Mouse (Mus musculus) midbrain, embryonic 11.5 days (tissue): Measurements from ENCODE around the gene Ttll4. TPM values are rescaled to one million over a fixed set of nuclear protein-coding genes. Genes with fewer than 3 reads are reported as not detected.

Experiments
- ATAC-seq: fragments of 200-750 bp; cut with Nextera tagmentation; 2 replicates; pipeline ENCODE4 v1.8.0; 2017; ENCODE audit warnings: moderate TSS enrichment, moderate library complexity; ENCODE audit not compliant: low FRiP score
- DNase-seq: peaks from one replicate; pipeline ENCODE4 v3.0.0; 2015; ENCODE audit warnings: low spot score; ENCODE audit errors: missing footprints
- H3K27ac ChIP-seq: fragments of 300-500 bp; sonication (generic); 2 replicates; pipeline ENCODE4 v1.5.1; 2014; ENCODE audit warnings: low read depth, low read length
- H3K27me3 ChIP-seq: fragments of 300-500 bp; sonication (generic); 2 replicates; pipeline ENCODE4 v1.6.1; 2014; ENCODE audit warnings: mild to moderate bottlenecking, low read length, moderate library complexity, mixed read lengths; ENCODE audit not compliant: control insufficient read depth, insufficient read depth
- H3K36me3 ChIP-seq: fragments of 300-500 bp; sonication (generic); 2 replicates; pipeline ENCODE4 v1.6.1; 2014; ENCODE audit warnings: mild to moderate bottlenecking, low read length, moderate library complexity, mixed read lengths; ENCODE audit not compliant: control insufficient read depth, insufficient read depth
- H3K4me1 ChIP-seq: fragments of 300-500 bp; sonication (generic); 2 replicates; pipeline ENCODE4 v1.6.1; 2014; ENCODE audit warnings: low read length; ENCODE audit not compliant: control insufficient read depth, insufficient read depth
- H3K4me2 ChIP-seq: fragments of 300-500 bp; sonication (generic); 2 replicates; pipeline ENCODE4 v1.6.1; 2014; ENCODE audit warnings: mild to moderate bottlenecking, moderate library complexity
- H3K4me3 ChIP-seq: fragments of 300-500 bp; sonication (generic); 2 replicates; pipeline ENCODE4 v1.5.1; 2014; ENCODE audit warnings: low read depth, low read length
- H3K9ac ChIP-seq: fragments of 300-500 bp; sonication (generic); 2 replicates; pipeline ENCODE4 v1.6.1; 2014; ENCODE audit warnings: low read length
- H3K9me3 ChIP-seq: fragments of 300-500 bp; sonication (generic); 2 replicates; pipeline ENCODE4 v1.6.1; 2016; ENCODE audit warnings: low read length; ENCODE audit not compliant: control insufficient read depth
- WGBS: fragments of 180-500 bp; shearing (Covaris S2); extraction: QIAGEN DNeasy Blood & Tissue Kit; methylation state at CpG from one replicate; pipeline ENCODE4 v1.1.7; 2014; 5-methylcytosine and 5-hydroxymethylcytosine counted together
- polyA plus RNA-seq: library from polyadenylated mRNA; unstranded; fragments of >200 nt; fragmentation: Nextera tagmentation; extraction: Ambion mirVana; gene quantifications from 2 replicates; pipeline ENCODE4 v1.2.1, GENCODE M21; 2014

Gene Ttll4
- polyA plus RNA-seq, 1 experiment from 2014 or later, result 41.8 TPM

DNA sequence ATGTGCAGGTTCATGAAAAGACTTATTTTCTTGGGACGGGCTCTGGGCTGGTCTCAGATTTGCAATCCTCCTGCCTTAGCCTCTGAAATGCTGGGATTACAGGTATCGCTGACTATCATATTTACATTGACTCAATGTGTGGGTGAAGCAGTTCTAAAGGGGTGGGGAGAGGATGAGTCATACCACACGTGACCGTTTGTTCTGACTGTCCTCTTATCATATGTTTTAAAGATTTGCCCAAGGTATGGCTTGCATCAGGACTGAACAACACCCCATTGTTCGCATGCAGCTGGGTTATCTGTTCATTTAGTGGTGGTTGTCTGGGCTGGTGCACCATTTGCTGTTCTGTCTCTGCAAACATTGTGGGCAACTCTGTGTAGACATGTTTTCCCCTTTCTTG is 65.1 kb downstream of the Ttll4 start:
- H3K4me1 ChIP-seq, result no peaks in the 10 kb centered on the region
- ATAC-seq (no peak), DNase-seq (no peak)
- no peaks in the 10 kb centered on the region for H3K27me3 ChIP-seq
- H3K36me3 ChIP-seq, result no peaks in the 10 kb centered on the region
- no peak overlapping the region for H3K27ac ChIP-seq
- no peak overlapping the region for H3K9ac ChIP-seq
- H3K4me3 ChIP-seq, result no peak overlapping the region
- H3K9me3 ChIP-seq, result no peaks in the 10 kb centered on the region
- WGBS, result 83% methylated on average over 5 of the region's 5 CpGs
- no peak overlapping the region for H3K4me2 ChIP-seq

DNA sequence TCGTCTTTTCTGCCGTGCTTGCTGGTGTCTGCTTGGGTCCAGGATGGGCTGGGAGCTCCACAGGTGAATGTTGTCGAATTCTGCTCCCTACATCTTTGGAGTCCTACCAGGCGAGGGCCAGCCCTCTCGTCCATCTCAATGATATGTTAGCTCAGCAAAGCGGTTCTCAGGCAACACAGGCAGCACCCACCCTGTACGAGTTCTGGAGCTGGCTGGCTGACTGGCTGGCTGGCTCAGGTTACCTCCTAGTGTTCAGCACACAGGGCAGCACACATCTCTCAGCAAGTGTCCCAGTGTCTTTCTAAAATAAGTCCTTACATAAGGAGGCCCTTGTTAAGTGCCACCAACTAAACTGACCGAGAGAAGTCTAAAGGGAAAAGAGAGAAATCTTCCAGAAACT is 66.9 kb downstream of the Ttll4 start:
- H3K27ac ChIP-seq, result no peak overlapping the region
- no peaks in the 10 kb centered on the region for H3K27me3 ChIP-seq
- H3K4me2 ChIP-seq, result no peak overlapping the region
- WGBS, result 83% methylated on average over 8 of the region's 8 CpGs
- no peaks in the 10 kb centered on the region for H3K4me1 ChIP-seq
- DNase-seq (no peak), ATAC-seq (no peak)
- no peaks in the 10 kb centered on the region for H3K9me3 ChIP-seq
- no peaks in the 10 kb centered on the region for H3K36me3 ChIP-seq
- no peak overlapping the region for H3K9ac ChIP-seq
- no peak overlapping the region for H3K4me3 ChIP-seq

DNA sequence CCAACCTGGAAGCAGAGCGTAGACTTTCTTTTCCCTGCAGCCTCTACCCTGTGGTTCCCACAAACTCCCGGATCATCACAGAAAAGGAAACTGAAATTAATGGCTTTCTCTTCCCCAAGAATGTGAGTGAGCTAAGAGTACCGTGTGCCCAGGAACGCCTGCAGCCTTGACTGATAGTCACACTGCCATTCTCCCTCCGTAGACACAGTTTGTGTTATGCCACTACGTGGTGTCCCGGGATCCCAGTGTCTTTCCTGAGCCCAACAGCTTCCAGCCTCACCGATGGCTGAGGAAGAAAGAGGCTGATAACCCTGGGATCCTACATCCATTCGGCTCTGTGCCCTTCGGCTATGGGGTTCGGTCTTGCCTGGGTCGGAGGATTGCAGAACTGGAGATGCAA is 75.4 kb downstream of the Ttll4 start:
- H3K4me2 ChIP-seq, result no peak overlapping the region
- H3K36me3 ChIP-seq, result no peaks in the 10 kb centered on the region
- ATAC-seq, result no peak
- H3K27ac ChIP-seq, result no peak overlapping the region
- no peaks in the 10 kb centered on the region for H3K9me3 ChIP-seq
- H3K27me3 ChIP-seq, result no peaks in the 10 kb centered on the region
- DNase-seq, result no peak
- no peak overlapping the region for H3K4me3 ChIP-seq
- 93% methylated on average over 12 of the region's 12 CpGs for WGBS
- H3K4me1 ChIP-seq, result no peaks in the 10 kb centered on the region
- no peak overlapping the region for H3K9ac ChIP-seq

DNA sequence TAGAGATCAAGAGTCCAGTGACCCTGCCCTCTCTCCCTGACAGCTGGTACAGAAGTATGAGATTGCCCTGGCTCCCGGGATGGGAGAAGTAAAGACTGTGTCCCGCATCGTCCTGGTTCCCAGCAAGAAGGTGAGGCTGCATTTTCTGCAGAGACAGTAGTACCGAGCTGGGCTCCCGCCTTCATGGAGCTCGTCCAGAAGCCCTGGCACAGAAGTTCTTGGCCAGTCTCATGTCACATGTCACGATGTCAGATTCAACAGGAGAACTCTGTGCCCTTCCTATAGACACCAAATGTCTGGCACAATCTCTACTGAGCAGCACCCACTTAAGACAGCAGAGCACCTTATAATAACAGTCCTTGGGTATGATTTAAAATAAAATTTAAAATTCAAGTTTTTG is 76.0 kb downstream of the Ttll4 start:
- DNase-seq (no peak), ATAC-seq (no peak)
- Histone ChIP-seq H3K9ac (no peak overlapping the region), H3K4me2 (no peak overlapping the region), H3K36me3 (no peaks in the 10 kb centered on the region), H3K4me1 (no peaks in the 10 kb centered on the region), H3K4me3 (no peak overlapping the region), H3K9me3 (no peaks in the 10 kb centered on the region), H3K27ac (no peak overlapping the region), H3K27me3 (no peaks in the 10 kb centered on the region)
- WGBS, result 88% methylated on average over 7 of the region's 7 CpGs

DNA sequence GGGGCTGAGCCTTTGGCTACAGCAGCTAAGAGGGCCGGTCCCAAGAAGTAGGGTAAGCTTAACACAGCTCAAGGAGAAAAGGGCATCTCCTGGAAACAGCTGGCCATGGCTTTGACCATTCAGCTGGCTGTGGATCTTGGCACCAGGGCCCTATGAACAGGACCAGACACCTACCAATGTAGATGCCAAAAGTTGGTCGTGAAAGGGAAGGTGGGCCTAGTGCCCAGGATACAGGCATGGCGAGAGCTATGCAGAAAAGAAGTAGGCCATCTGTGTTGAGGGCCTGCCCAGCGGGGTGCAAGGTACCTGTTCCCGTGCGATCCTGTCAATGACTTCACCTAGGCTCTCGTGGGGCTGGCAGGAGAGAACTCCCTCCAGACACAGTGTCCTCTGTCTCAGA is 79.3 kb downstream of the Ttll4 start:
- H3K27me3 ChIP-seq, result no peaks in the 10 kb centered on the region
- H3K9ac ChIP-seq, result no peak overlapping the region
- no peak overlapping the region for H3K4me3 ChIP-seq
- H3K9me3 ChIP-seq, result no peaks in the 10 kb centered on the region
- no peak for DNase-seq
- no peaks in the 10 kb centered on the region for H3K36me3 ChIP-seq
- ATAC-seq, result no peak
- WGBS, result 77% methylated on average over 7 of the region's 7 CpGs
- no peak overlapping the region for H3K4me2 ChIP-seq
- no peak overlapping the region for H3K27ac ChIP-seq
- no peaks in the 10 kb centered on the region for H3K4me1 ChIP-seq

DNA sequence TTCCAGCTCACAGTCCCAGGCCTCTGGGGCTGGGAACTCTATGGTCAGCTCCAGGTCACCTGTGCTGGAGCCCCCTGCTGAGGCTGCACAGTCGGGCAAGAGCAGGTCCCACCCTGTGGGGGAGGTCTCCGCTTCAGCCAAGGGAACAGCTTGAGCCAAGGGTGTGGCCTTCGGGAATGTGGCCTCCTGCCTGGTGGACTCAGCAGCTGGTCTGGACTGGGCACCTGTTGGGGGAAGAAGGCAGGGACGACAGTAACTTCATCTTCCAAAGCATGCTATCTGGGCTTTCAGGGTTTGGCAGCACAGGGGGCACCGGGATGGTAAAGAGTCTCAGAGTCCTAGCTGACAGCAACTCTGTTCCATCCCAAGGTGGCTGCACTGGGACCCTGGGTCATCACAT is 85.8 kb downstream of the Ttll4 start:
- 86% methylated on average over 5 of the region's 5 CpGs for WGBS
- Histone ChIP-seq H3K4me2 (no peak overlapping the region), H3K4me3 (no peak overlapping the region), H3K4me1 (no peaks in the 10 kb centered on the region), H3K36me3 (no peaks in the 10 kb centered on the region), H3K9me3 (no peaks in the 10 kb centered on the region), H3K9ac (no peak overlapping the region), H3K27ac (no peak overlapping the region), H3K27me3 (peaks cover 2% of the 10 kb centered on the region; the same call in 1 of the 2 replicates)
- ATAC-seq (no peak), DNase-seq (no peak)

DNA sequence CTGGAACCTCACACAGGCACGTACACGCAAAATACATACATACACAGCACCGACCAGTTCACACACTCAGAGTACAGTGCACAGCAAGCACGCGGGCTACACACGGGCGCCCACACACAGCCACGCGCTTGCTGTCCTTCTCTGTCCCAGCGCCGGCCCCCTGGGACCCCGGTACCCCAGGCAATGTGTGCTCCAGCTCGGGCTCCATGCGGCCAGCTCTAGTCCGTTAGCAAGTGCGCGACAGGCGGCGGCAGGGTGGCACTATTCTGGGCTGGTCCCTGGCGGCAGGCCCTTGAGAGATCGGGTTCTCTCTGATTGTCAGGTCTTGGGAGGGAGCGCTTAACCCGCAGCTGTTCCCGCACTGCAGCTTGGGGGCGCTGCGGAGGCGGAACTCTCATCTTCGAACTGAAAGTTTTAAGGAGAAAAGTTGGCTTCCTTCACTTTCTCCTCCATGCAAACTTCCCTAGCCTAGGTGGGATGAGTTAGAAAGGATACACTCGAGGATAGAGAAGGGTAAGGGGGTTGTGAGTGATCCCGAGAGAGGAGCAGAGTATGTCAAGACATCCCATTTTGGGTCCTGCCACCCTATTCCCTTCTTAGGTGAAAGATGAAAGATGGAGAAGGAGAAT is 87.2 kb downstream of the Ttll4 start, which contains the start of gene Prkag3:
Gene Prkag3 (minus strand): TSS at position 579 of the 629 bp plus-strand sequence.
- 8% methylated on average over 30 of the region's 30 CpGs for WGBS
- Histone ChIP-seq H3K36me3 (no peaks in the 10 kb centered on the region), H3K4me3 (no peak within 1 kb of the TSS; the same call in 1 of the 2 replicates), H3K9me3 (no peaks in the 10 kb centered on the region), H3K4me1 (no peaks in the 10 kb centered on the region), H3K4me2 (peak within 1 kb of the TSS; percentile 42), H3K27ac (no peak within 1 kb of the TSS), H3K9ac (peak within 1 kb of the TSS; percentile 60; the same call in 1 of the 2 replicates), H3K27me3 (peaks cover 2% of the 10 kb centered on the region; the same call in 1 of the 2 replicates)
- ATAC-seq (peak; percentile 54; the same call in 1 of the 2 replicates), DNase-seq (peak; percentile 93)

DNA sequence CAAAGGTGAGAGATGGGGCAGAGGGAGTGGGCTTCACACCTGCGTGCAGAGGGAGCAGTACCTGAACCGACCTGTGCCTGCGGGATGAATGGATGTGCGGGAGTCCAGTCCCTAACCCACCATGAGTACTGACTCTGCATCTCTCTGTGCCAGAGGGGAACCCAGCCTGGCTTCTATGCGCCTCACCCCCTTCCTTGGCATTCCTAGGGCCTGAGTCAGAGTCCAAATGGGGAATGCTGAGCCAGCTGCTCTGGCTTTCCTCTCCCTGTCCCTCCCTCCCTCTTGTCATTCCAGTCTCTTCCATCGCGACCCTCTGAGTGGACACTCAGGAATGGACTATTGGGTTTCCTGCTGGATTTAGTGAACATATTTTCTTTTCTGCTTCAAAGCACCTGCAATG is 87.8 kb downstream of the Ttll4 start:
- H3K4me2 ChIP-seq, result no peak overlapping the region
- no peaks in the 10 kb centered on the region for H3K9me3 ChIP-seq
- DNase-seq, result no peak
- H3K36me3 ChIP-seq, result no peaks in the 10 kb centered on the region
- H3K27me3 ChIP-seq, result peaks cover 2% of the 10 kb centered on the region; the same call in 1 of the 2 replicates
- no peaks in the 10 kb centered on the region for H3K4me1 ChIP-seq
- no peak overlapping the region for H3K4me3 ChIP-seq
- 69% methylated on average over 7 of the region's 7 CpGs for WGBS
- no peak overlapping the region for H3K27ac ChIP-seq
- no peak overlapping the region for H3K9ac ChIP-seq
- ATAC-seq, result no peak

DNA sequence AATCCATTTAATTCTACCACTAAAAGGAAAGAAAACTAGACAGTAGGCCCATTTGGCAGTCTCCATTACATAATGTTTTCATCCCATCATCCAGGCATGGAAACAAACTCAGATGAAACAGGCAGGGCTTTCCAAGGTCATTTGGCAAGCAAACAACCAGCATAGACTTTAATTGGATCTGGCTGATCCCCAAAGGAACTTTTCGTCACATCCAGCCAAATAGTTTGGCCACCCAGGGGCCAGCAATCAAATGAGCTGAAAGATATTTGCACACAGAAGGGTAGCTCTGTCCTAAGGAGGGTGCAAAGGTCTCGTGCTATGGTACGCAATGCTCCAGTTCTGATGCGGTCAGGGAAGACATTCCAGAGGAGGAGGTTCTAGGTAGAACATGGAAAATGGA is 89.1 kb downstream of the Ttll4 start:
- WGBS, result 86% methylated on average over 4 of the region's 4 CpGs

More for the DNA sequence above, 89.1 kb downstream of the Ttll4 start:
- Histone ChIP-seq H3K9ac (no peak overlapping the region), H3K27me3 (peaks cover 2% of the 10 kb centered on the region; the same call in 1 of the 2 replicates), H3K4me3 (no peak overlapping the region), H3K36me3 (no peaks in the 10 kb centered on the region), H3K27ac (no peak overlapping the region), H3K4me1 (no peaks in the 10 kb centered on the region), H3K4me2 (no peak overlapping the region), H3K9me3 (no peaks in the 10 kb centered on the region)
- DNase-seq, result no peak
- ATAC-seq, result no peak
